Mouse (Mus musculus) MN1 (cell line): ENCODE measurements around the gene Il21.

Source experiments
- DNase-seq: peaks from one replicate; pipeline ENCODE4 v3.0.0-alpha.2; 2016; ENCODE audit warnings: low spot score

Gene Il21

GRCm38 (mm10) chr3:37191953-37192352, 40.5 kb downstream of the Il21 start:
- no peak for DNase-seq

DNA sequence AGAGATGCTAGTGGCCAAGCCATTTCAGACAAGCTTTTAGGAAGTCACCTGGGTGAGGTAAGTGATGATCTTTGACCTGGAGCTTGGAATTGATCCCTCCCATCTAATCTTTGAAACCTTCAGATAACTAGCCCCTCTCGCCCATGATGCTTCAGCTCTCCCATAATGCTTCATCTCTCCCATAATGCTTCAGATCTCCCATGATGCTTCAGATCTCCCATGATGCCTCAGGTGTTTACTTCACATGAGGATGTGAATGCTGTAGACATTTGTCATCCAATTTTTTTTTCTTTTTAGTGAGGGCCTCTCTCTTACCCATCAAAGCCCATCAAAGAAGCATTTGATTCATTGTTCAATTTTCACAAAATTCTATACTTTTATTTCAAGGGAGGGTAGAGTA, 46.9 kb downstream of the Il21 start:
- DNase-seq, result no peak

- DNase-seq, result no peak
Observed at GRCm38 (mm10) chr3:37182415-37183269, 49.8 kb downstream of the Il21 start.

GRCm38 (mm10) chr3:37181041-37181440, 51.4 kb downstream of the Il21 start:
- no peak for DNase-seq

GRCm38 (mm10) chr3:37180039-37180743, 52.2 kb downstream of the Il21 start:
- no peak for DNase-seq

- DNase-seq, result no peak
Observed at GRCm38 (mm10) chr3:37179472-37179871, 53.0 kb downstream of the Il21 start.

GRCm38 (mm10) chr3:37174711-37175572, 57.5 kb downstream of the Il21 start:
- no peak for DNase-seq

- DNase-seq, result no peak
Observed at GRCm38 (mm10) chr3:37173285-37173684, 59.2 kb downstream of the Il21 start.
